In the genomic region with DNA sequence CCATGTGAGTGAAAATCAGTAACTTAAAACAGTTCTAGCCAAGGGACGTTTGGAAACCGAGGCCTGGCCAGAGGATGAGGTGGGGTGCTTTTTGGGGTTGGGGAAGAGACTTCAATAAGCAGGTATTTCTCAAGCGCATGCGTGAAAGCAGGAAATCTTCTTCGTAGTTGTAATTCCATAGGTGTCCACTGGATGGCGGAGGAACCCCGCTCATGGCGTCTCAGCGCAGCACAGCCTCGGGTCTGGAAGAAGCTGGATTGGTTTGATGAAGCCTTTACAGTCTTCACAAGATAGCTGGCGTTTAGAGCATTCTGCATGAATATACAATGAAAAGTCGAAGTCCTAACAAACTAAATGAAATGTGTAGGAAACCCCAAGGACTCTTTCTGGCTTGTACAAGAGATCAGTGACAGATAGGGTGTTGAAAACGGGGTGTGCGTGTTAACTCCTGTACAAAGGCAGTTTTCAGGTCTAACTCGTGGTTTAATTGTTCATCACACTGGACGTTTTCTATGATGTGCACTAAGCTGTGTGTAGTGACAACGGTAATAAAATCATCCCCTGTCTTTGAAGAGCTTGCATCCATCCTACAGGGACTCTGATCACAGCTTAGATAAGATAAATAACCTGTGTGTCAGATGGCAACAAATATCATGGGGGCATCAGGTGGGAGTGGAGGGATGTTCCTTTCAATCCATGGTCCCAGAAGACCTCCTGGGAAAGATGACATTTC, we compare ENCODE assay signal across 8 mouse cellular contexts.
DNase-seq lines count a peak whose midpoint lies in the region; ATAC-seq and TF ChIP-seq lines count a peak whose summit lies in the region.

No protein-coding gene starts in this region.

- intact Hi-C loops in left cerebral cortex, adult 2 months (cut with DNase I) = loop anchor here (1.0 to 5.0 kb wide), 5 partner anchors 122 to 959 kb away; a partner anchor contains a TSS

- ATAC-seq in erythroid progenitor cell, adult 5-6 weeks (replicated peaks; ENCODE audit: low FRiP score, poor library complexity, severe bottlenecking) = no peak

- no peaks in the 10 kb centered on the region for H3K4me1 ChIP-seq in midbrain, embryonic 10.5 days

- H3K4me3 ChIP-seq in left cerebral cortex, adult 2 months = no peak overlapping the region
- no peak overlapping the region for H3K4me3 ChIP-seq in midbrain, embryonic 10.5 days

- no peaks in the 10 kb centered on the region for H3K27me3 ChIP-seq in midbrain, embryonic 10.5 days (ENCODE audit: low read depth, poor library complexity, severe bottlenecking)

- no peaks in the 10 kb centered on the region for H3K9me3 ChIP-seq in midbrain, embryonic 10.5 days (replicated peaks)

- TF ChIP-seq CTCF in left cerebral cortex, adult 2 months (IDR thresholded peaks at IDR 0.05) = peak; percentile 94

- no peaks in the 10 kb centered on the region for H3K36me3 ChIP-seq in midbrain, embryonic 10.5 days

- no peak overlapping the region for H3K27ac ChIP-seq in left cerebral cortex, adult 2 months
- H3K27ac ChIP-seq in midbrain, embryonic 10.5 days (replicated peaks) = no peak overlapping the region

- 22% methylated on average over 17 of the region's 17 CpGs for WGBS in midbrain, embryonic 10.5 days

- peak; percentile 78 for DNase-seq in T-cell, adult 2 months (ENCODE audit: low spot score)
- peak; percentile 87 for DNase-seq in cerebellum, adult 9-11 months
- peak; percentile 73 to 82 for DNase-seq in frontal cortex, postnatal 14 days (ENCODE audit: low spot score in 2 of 2)
- peak; percentile 87 for DNase-seq in induced T-regulatory cell, adult 2 months (ENCODE audit: low read depth)
- DNase-seq in left cerebral cortex, adult 2 months (ENCODE audit: extremely low spot score in 1 of 2, low spot score in 2 of 2) = peak; percentile 85 to 89
- DNase-seq in midbrain, embryonic 10.5 days (ENCODE audit: low spot score) = peak; percentile 77
- DNase-seq in right cerebral cortex, postnatal 36 days (ENCODE audit: low spot score in 2 of 2) = peak; percentile 66 to 75
